Mouse (Mus musculus) CD8-positive naive resting alpha-beta T cell, adult 57 days (primary cell): ENCODE data around the gene Arpc4. TPM values are rescaled to one million over a fixed set of nuclear protein-coding genes. Genes with fewer than 3 reads are reported as not detected.

Experiments used
- total RNA-seq: library from RNA; stranded (reverse); gene quantifications from one replicate; pipeline ENCODE4 v1.2.4, GENCODE M21; 2023

Arpc4 gene
- total RNA-seq: 244 TPM

GRCm38 (mm10) chr6:113377496-113378385, at the start of gene Arpc4, which contains the start of gene Tada3:
Gene Arpc4, plus strand, starts transcription at chr6:113378115.
Gene Tada3, minus strand, starts transcription at chr6:113377883.

GRCm38 (mm10) chr6:113343177-113344092, 34.5 kb upstream of the Arpc4 start, which contains the start of gene Camk1:
Gene Camk1, minus strand, starts transcription at chr6:113343984.

GRCm38 (mm10) chr6:113388960-113389359, 11.0 kb downstream of the Arpc4 start, which contains the start of gene Ttll3:
Gene Ttll3, plus strand, starts transcription at chr6:113389260.

GRCm38 (mm10) chr6:113419199-113419587, 41.3 kb downstream of the Arpc4 start, which contains the start of gene Rpusd3:
Gene Rpusd3, minus strand, starts transcription at chr6:113419340.

GRCm38 (mm10) chr6:113435664-113436205, 57.8 kb downstream of the Arpc4 start, which contains the start of gene Cidec:
Gene Cidec, minus strand, starts transcription at chr6:113435760.

Other genes with a start within 250 kb of the Arpc4 start
- 1.2 TPM for gene Lhfpl4, start 182.7 kb upstream of the Arpc4 start, total RNA-seq
- 35.7 TPM for gene Mtmr14, start 140.3 kb upstream of the Arpc4 start, total RNA-seq
- 2.1 TPM for gene Cpne9, start 95.8 kb upstream of the Arpc4 start, total RNA-seq
- gene Brpf1, start 71.0 kb upstream of the Arpc4 start, total RNA-seq: 60.7 TPM
- gene Ogg1, start 51.1 kb upstream of the Arpc4 start, total RNA-seq: 12.5 TPM
- gene Camk1, start 34.1 kb upstream of the Arpc4 start, total RNA-seq: 0.61 TPM
- gene Tada3, start 232 bp upstream of the Arpc4 start, total RNA-seq: 24.6 TPM
- gene Ttll3, start 11.1 kb downstream of the Arpc4 start, total RNA-seq: 44.0 TPM
- 12.3 TPM for gene Rpusd3, start 41.2 kb downstream of the Arpc4 start, total RNA-seq
- not detected for gene Cidec, start 57.6 kb downstream of the Arpc4 start, total RNA-seq
- gene Jagn1, start 64.5 kb downstream of the Arpc4 start, total RNA-seq: 20.1 TPM
- not detected for gene Il17re, start 80.4 kb downstream of the Arpc4 start, total RNA-seq
- gene Il17rc, start 93.3 kb downstream of the Arpc4 start, total RNA-seq: not detected
- gene Creld1, start 105.2 kb downstream of the Arpc4 start, total RNA-seq: 9.8 TPM
- gene Prrt3, start 123.8 kb downstream of the Arpc4 start, total RNA-seq: 0.86 TPM
- 64.3 TPM for gene Emc3, start 153.5 kb downstream of the Arpc4 start, total RNA-seq
- 0.83 TPM for gene Fancd2, start 153.6 kb downstream of the Arpc4 start, total RNA-seq
- gene Fancd2os, start 222.6 kb downstream of the Arpc4 start, total RNA-seq: not detected
- gene Brk1, start 226.7 kb downstream of the Arpc4 start, total RNA-seq: 87.6 TPM
- gene Vhl, start 245.8 kb downstream of the Arpc4 start, total RNA-seq: 15.5 TPM